Mouse (Mus musculus) midbrain, postnatal 0 days (tissue): ENCODE measurements at regions not wholly inside any gene's neighbourhood (a gene's known extent, or its start where the extent isn't known, plus 50 kb on each side); places are given as distances from the start of the nearest gene placed in this dataset.

Experiments used
- ATAC-seq: fragments of 200-750 bp; cut with Nextera tagmentation; 2 replicates; pipeline ENCODE4 v1.8.0; 2017; ENCODE audit warnings: moderate number of reproducible peaks, mild to moderate bottlenecking, moderate TSS enrichment, moderate library complexity; ENCODE audit not compliant: low FRiP score
- DNase-seq: peaks from one replicate; pipeline ENCODE4 v3.0.0-alpha.2; 2015; ENCODE audit warnings: low spot score
- H3K27ac ChIP-seq: fragments of 300-500 bp; sonication (generic); 2 replicates; pipeline ENCODE4 v1.5.1; 2014; ENCODE audit warnings: low read depth, mild to moderate bottlenecking, low read length, mixed read lengths
- H3K27me3 ChIP-seq: fragments of 300-500 bp; sonication (generic); 2 replicates; pipeline ENCODE4 v1.6.1; 2014; ENCODE audit warnings: low read length, control low read depth, mixed read lengths; ENCODE audit not compliant: insufficient read depth
- H3K36me3 ChIP-seq: fragments of 300-500 bp; sonication (generic); 2 replicates; pipeline ENCODE4 v1.6.1; 2014; ENCODE audit warnings: low read length, control low read depth, mixed read lengths; ENCODE audit not compliant: insufficient read depth
- H3K4me1 ChIP-seq: fragments of 300-500 bp; sonication (generic); 2 replicates; pipeline ENCODE4 v1.6.1; 2014; ENCODE audit warnings: mild to moderate bottlenecking, control low read depth, antibody characterized with exemption, low read length, mixed read lengths; ENCODE audit not compliant: insufficient read depth
- H3K4me2 ChIP-seq: fragments of 300-500 bp; sonication (generic); 2 replicates; pipeline ENCODE4 v1.6.1; 2014; ENCODE audit warnings: low read depth, mild to moderate bottlenecking, low read length, mixed read lengths; ENCODE audit not compliant: poor library complexity, severe bottlenecking
- H3K4me3 ChIP-seq: fragments of 300-500 bp; sonication (generic); 2 replicates; pipeline ENCODE4 v1.5.1; 2014; ENCODE audit warnings: low read depth, mild to moderate bottlenecking, low read length, moderate library complexity
- H3K9ac ChIP-seq: fragments of 300-500 bp; sonication (generic); replicated peaks from 2 replicates; pipeline ENCODE4 v1.6.1; 2014; ENCODE audit warnings: mild to moderate bottlenecking, low read length, moderate library complexity, mixed read lengths; ENCODE audit not compliant: poor library complexity, severe bottlenecking
- H3K9me3 ChIP-seq: fragments of 300-500 bp; sonication (generic); 2 replicates; pipeline ENCODE4 v1.6.1; 2016; ENCODE audit warnings: low read length, control low read depth
- CTCF ChIP-seq: IDR thresholded peaks from 2 replicates; pipeline ENCODE4 v1.5.1; 2016; ENCODE audit warnings: antibody characterized with exemption, mild to moderate bottlenecking
- WGBS: fragments of 180-500 bp; shearing (Covaris S2); extraction: QIAGEN DNeasy Blood & Tissue Kit; methylation state at CpG from one replicate; pipeline ENCODE4 v1.1.7; 2014; 5-methylcytosine and 5-hydroxymethylcytosine counted together

- 82% methylated on average over 1 of the region's 1 CpGs for WGBS
- H3K27ac ChIP-seq: no peak overlapping the region
- H3K36me3 ChIP-seq: no peaks in the 10 kb centered on the region
- no peak overlapping the region for H3K4me3 ChIP-seq
- no peaks in the 10 kb centered on the region for H3K4me1 ChIP-seq
- H3K27me3 ChIP-seq: no peaks in the 10 kb centered on the region
- H3K4me2 ChIP-seq: no peak overlapping the region
- no peak for ATAC-seq
- no peak overlapping the region for H3K9ac ChIP-seq
- DNase-seq: no peak
- H3K9me3 ChIP-seq: no peaks in the 10 kb centered on the region
- TF ChIP-seq CTCF: no peak
Measured at GRCm38 (mm10) chr17:88879736-88880135, 87.9 kb upstream of the Lhcgr start.

GRCm38 (mm10) chr17:88870342-88870985 is 78.7 kb upstream of the Lhcgr start:
- no peak overlapping the region for H3K27ac ChIP-seq
- H3K9ac ChIP-seq: no peak overlapping the region
- 59% methylated on average over 4 of the region's 4 CpGs for WGBS
- H3K36me3 ChIP-seq: no peaks in the 10 kb centered on the region
- H3K27me3 ChIP-seq: no peaks in the 10 kb centered on the region
- DNase-seq (peak; percentile 17), ATAC-seq (no peak)
- no peaks in the 10 kb centered on the region for H3K9me3 ChIP-seq
- no peak overlapping the region for H3K4me3 ChIP-seq
- H3K4me2 ChIP-seq: no peak overlapping the region
- TF ChIP-seq CTCF: no peak
- H3K4me1 ChIP-seq: no peaks in the 10 kb centered on the region

GRCm38 (mm10) chr17:88864631-88865030 is 72.8 kb upstream of the Lhcgr start:
- H3K27ac ChIP-seq: no peak overlapping the region
- DNase-seq: no peak
- H3K27me3 ChIP-seq: no peaks in the 10 kb centered on the region
- no peak for TF ChIP-seq CTCF
- no peaks in the 10 kb centered on the region for H3K9me3 ChIP-seq
- no peak overlapping the region for H3K9ac ChIP-seq
- no peak overlapping the region for H3K4me3 ChIP-seq
- 88% methylated on average over 7 of the region's 7 CpGs for whole genome bisulfite sequencing
- H3K4me2 ChIP-seq: no peak overlapping the region
- H3K36me3 ChIP-seq: no peaks in the 10 kb centered on the region
- ATAC-seq: no peak
- no peaks in the 10 kb centered on the region for H3K4me1 ChIP-seq

- 90% methylated on average over 5 of the region's 5 CpGs for WGBS
- Histone ChIP-seq H3K27me3 (no peaks in the 10 kb centered on the region), H3K4me2 (no peak overlapping the region), H3K27ac (no peak overlapping the region), H3K9me3 (no peaks in the 10 kb centered on the region), H3K36me3 (no peaks in the 10 kb centered on the region), H3K4me1 (no peaks in the 10 kb centered on the region), H3K9ac (no peak overlapping the region), H3K4me3 (no peak overlapping the region)
- no peak for DNase-seq
- no peak for TF ChIP-seq CTCF
- ATAC-seq: no peak
Measured at GRCm38 (mm10) chr17:88864214-88864613, 72.4 kb upstream of the Lhcgr start.

- WGBS: 95% methylated on average over 2 of the region's 2 CpGs
Measured at GRCm38 (mm10) chr17:88861128-88861527, 69.3 kb upstream of the Lhcgr start.

GRCm38 (mm10) chr17:88860576-88860975 is 68.8 kb upstream of the Lhcgr start:
- Histone ChIP-seq H3K27me3 (no peaks in the 10 kb centered on the region), H3K4me2 (no peak overlapping the region), H3K36me3 (no peaks in the 10 kb centered on the region), H3K9me3 (no peaks in the 10 kb centered on the region), H3K4me1 (no peaks in the 10 kb centered on the region), H3K27ac (no peak overlapping the region), H3K9ac (no peak overlapping the region), H3K4me3 (no peak overlapping the region)
- ATAC-seq (no peak), DNase-seq (no peak)
- no peak for TF ChIP-seq CTCF
- WGBS: 91% methylated on average over 1 of the region's 1 CpGs

More at GRCm38 (mm10) chr17:88861128-88861527, 69.3 kb upstream of the Lhcgr start:
- no peak for TF ChIP-seq CTCF
- Histone ChIP-seq H3K9ac (no peak overlapping the region), H3K9me3 (no peaks in the 10 kb centered on the region), H3K4me3 (no peak overlapping the region), H3K27ac (no peak overlapping the region), H3K4me2 (no peak overlapping the region), H3K36me3 (no peaks in the 10 kb centered on the region), H3K27me3 (no peaks in the 10 kb centered on the region), H3K4me1 (no peaks in the 10 kb centered on the region)
- DNase-seq: no peak
- ATAC-seq: no peak
